Mouse (Mus musculus): ENCODE measurements around the gene Entpd1.

Gene Entpd1

GRCm38 (mm10) chr19:40667111-40667510, 54.9 kb downstream of the Entpd1 start:
- no peak for DNase-seq

- DNase-seq: no peak
These were observed 63.2 kb downstream of the Entpd1 start for GRCm38 (mm10) chr19:40675329-40675728.

- no peak for DNase-seq
These were observed 65.9 kb downstream of the Entpd1 start for GRCm38 (mm10) chr19:40678087-40678486.

- DNase-seq: peak in 1 of 2 experiments; percentile 10
These were observed 66.6 kb downstream of the Entpd1 start for GRCm38 (mm10) chr19:40678532-40679307.

- DNase-seq: peak in 1 of 2 experiments; percentile 7
These were observed 67.5 kb downstream of the Entpd1 start for GRCm38 (mm10) chr19:40679632-40680031.

- DNase-seq: no peak
These were observed 72.0 kb downstream of the Entpd1 start for GRCm38 (mm10) chr19:40684124-40684523.

GRCm38 (mm10) chr19:40684566-40684965, 72.4 kb downstream of the Entpd1 start:
- DNase-seq: no peak

- DNase-seq: no peak
These were observed 75.2 kb downstream of the Entpd1 start for GRCm38 (mm10) chr19:40687291-40687927.

GRCm38 (mm10) chr19:40693201-40693600, 81.0 kb downstream of the Entpd1 start:
- no peak for DNase-seq

- no peak for DNase-seq
These were observed 84.0 kb downstream of the Entpd1 start for GRCm38 (mm10) chr19:40696116-40696515.

GRCm38 (mm10) chr19:40698103-40698853, 86.1 kb downstream of the Entpd1 start:
- DNase-seq: no peak

- no peak for DNase-seq
These were observed 87.7 kb downstream of the Entpd1 start for GRCm38 (mm10) chr19:40699816-40700215.

- no peak for DNase-seq
These were observed 90.2 kb downstream of the Entpd1 start for GRCm38 (mm10) chr19:40702406-40702805.

- DNase-seq: no peak
These were observed 100.9 kb downstream of the Entpd1 start for GRCm38 (mm10) chr19:40712889-40713628.

- no peak for DNase-seq
These were observed 102.5 kb downstream of the Entpd1 start for GRCm38 (mm10) chr19:40714700-40715099.

GRCm38 (mm10) chr19:40716981-40717380, 104.8 kb downstream of the Entpd1 start:
- no peak for DNase-seq

- DNase-seq: no peak
These were observed 107.4 kb downstream of the Entpd1 start for GRCm38 (mm10) chr19:40719439-40720105.

- no peak for DNase-seq
These were observed 108.2 kb downstream of the Entpd1 start for GRCm38 (mm10) chr19:40720381-40720780.

GRCm38 (mm10) chr19:40722137-40723038, 110.2 kb downstream of the Entpd1 start:
- no peak for DNase-seq

GRCm38 (mm10) chr19:40723516-40723915, 111.3 kb downstream of the Entpd1 start:
- DNase-seq: no peak

- DNase-seq: no peak
These were observed 114.0 kb downstream of the Entpd1 start for GRCm38 (mm10) chr19:40726148-40726547.
